Mouse (Mus musculus): ENCODE measurements around the gene Gm2075.
"Not testable (repeated sequence)": the region's sequence is repeated elsewhere in the genome, so short reads cannot be mapped to it uniquely, and the experiment has no call there.

The Gm2075 gene

DNA sequence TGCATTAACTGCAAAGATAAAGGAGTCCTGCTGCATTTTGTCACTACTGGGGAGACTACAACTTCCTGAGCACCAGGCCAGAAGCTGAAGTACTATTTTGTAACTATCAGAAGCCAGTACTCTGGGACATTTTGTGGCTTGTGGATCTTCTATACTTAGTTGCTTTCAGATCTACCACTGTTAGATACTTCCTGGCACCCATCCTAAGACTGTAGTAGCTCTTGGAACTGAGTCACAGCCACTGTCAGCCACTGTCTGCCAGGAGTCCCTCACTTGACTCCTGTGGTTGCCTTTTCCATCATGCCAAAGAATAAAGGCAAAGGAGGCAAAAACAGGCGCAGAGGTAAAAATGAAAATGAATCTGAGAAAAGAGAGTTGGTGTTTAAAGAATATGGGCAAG is at the start of gene Gm2075:
Gene Gm2075 (plus strand): TSS at position 301 of the 400 bp plus-strand sequence.
- not testable (repeated sequence) for DNase-seq (ENCODE audit: low spot score)

GRCm38 (mm10) chr12:87984000-87984399 is 27.6 kb upstream of the Gm2075 start:
- not testable (repeated sequence) for DNase-seq (ENCODE audit: low spot score)

DNA sequence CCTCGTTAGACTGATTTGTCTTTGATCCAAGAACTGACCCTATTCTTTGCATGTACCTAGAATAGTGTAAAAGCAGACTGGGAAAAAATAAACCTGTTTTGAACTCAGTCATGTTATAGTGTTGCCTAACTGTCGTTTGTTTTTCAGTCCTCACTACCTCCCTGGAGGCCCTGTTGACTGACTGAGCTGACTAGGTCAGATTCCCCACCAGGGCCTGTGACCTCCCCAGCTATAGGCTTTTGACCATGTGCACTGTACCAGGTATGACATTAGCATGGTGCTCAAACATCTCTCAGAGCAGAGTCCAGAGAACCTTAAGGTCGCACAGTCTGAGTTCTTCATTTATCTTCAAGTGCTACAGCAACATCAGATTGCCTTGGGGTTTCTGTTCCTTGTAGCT is 7.5 kb upstream of the Gm2075 start:
- not testable (repeated sequence) for DNase-seq (ENCODE audit: low spot score)

DNA sequence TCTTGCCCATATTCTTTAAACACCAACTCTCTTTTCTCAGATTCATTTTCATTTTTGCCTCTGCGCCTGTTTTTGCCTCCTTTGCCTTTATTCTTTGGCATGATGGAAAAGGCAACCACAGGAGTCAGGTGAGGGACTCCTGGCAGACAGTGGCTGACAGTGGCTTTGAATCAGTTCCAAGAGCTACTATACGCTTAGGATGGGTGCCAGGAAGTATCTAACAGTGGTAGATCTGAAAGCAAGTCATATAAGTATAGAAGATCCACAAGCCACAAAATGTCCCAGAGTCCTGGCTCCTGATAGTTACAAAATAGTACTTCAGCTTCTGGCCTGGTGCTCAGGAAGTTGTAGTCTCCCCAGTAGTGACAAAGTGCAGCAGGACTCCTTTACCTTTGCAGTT is 7.0 kb downstream of the Gm2075 start, which contains the start of gene Gm6803:
Gene Gm6803 (minus strand): TSS at position 101 of the 400 bp plus-strand sequence.
- DNase-seq (ENCODE audit: low spot score) = not testable (repeated sequence)

- DNase-seq (ENCODE audit: low spot score) = not testable (repeated sequence)
These were observed 15.1 kb downstream of the Gm2075 start, which contains the start of gene Gm2056 for GRCm38 (mm10) chr12:88026704-88027103. Gene Gm2056, plus strand, starts transcription at chr12:88027004.

GRCm38 (mm10) chr12:88032250-88032649 is 20.6 kb downstream of the Gm2075 start:
- DNase-seq (ENCODE audit: low spot score) = not testable (repeated sequence)

- DNase-seq (ENCODE audit: low spot score) = not testable (repeated sequence)
These were observed 27.4 kb downstream of the Gm2075 start for GRCm38 (mm10) chr12:88039062-88039461.

- not testable (repeated sequence) for DNase-seq (ENCODE audit: low spot score)
These were observed 28.1 kb downstream of the Gm2075 start for GRCm38 (mm10) chr12:88039703-88040102.

GRCm38 (mm10) chr12:88045226-88045625 is 33.6 kb downstream of the Gm2075 start:
- DNase-seq (ENCODE audit: low spot score) = not testable (repeated sequence)

Data from adipocyte (in vitro differentiated cells).